Mouse (Mus musculus) midbrain, embryonic 16.5 days (tissue): ENCODE data around the gene AC124108.1. TPM values are rescaled to one million over a fixed set of nuclear protein-coding genes. Genes with fewer than 3 reads are reported as not detected.
A peak's percentile ranks its signal among the peaks of the same experiment; 100 is the strongest.

Experiments used
- ATAC-seq: fragments of 200-750 bp; cut with Nextera tagmentation; 2 replicates; pipeline ENCODE4 v1.8.0; 2017; ENCODE audit warnings: moderate TSS enrichment
- H3K27ac ChIP-seq: fragments of 300-500 bp; sonication (generic); 2 replicates; pipeline ENCODE4 v1.5.1; 2014; ENCODE audit warnings: mild to moderate bottlenecking, low read length, mixed read lengths
- H3K27me3 ChIP-seq: fragments of 300-500 bp; sonication (generic); 2 replicates; pipeline ENCODE4 v1.6.1; 2014; ENCODE audit warnings: low read depth, low read length, mixed read lengths; ENCODE audit not compliant: control insufficient read depth, insufficient read depth
- H3K36me3 ChIP-seq: fragments of 300-500 bp; sonication (generic); 2 replicates; pipeline ENCODE4 v1.6.1; 2014; ENCODE audit warnings: mild to moderate bottlenecking, low read length, moderate library complexity, mixed read lengths; ENCODE audit not compliant: control insufficient read depth, insufficient read depth
- H3K4me1 ChIP-seq: fragments of 300-500 bp; sonication (generic); 2 replicates; pipeline ENCODE4 v1.6.1; 2014; ENCODE audit warnings: mild to moderate bottlenecking, low read length, mixed read lengths; ENCODE audit not compliant: control insufficient read depth, insufficient read depth
- H3K4me2 ChIP-seq: fragments of 300-500 bp; sonication (generic); 2 replicates; pipeline ENCODE4 v1.6.1; 2014; ENCODE audit warnings: mild to moderate bottlenecking, low read length, mixed read lengths
- H3K4me3 ChIP-seq: fragments of 300-500 bp; sonication (generic); 2 replicates; pipeline ENCODE4 v1.5.1; 2014; ENCODE audit warnings: low read depth, mild to moderate bottlenecking, low read length, moderate library complexity, mixed read lengths
- H3K9ac ChIP-seq: fragments of 300-500 bp; sonication (generic); 2 replicates; pipeline ENCODE4 v1.6.1; 2014; ENCODE audit warnings: low read depth, low read length, mixed read lengths
- H3K9me3 ChIP-seq: fragments of 300-500 bp; sonication (generic); replicated peaks from 2 replicates; pipeline ENCODE4 v1.6.1; 2014; ENCODE audit warnings: mild to moderate bottlenecking, low read length, mixed read lengths; ENCODE audit not compliant: control insufficient read depth, poor library complexity, severe bottlenecking
- WGBS: fragments of 180-500 bp; shearing (Covaris S2); extraction: QIAGEN DNeasy Blood & Tissue Kit; methylation state at CpG from one replicate; pipeline ENCODE4 v1.1.7; 2014; 5-methylcytosine and 5-hydroxymethylcytosine counted together
- polyA plus RNA-seq: library from polyadenylated mRNA; unstranded; fragments of >200 nt; fragmentation: Nextera tagmentation; extraction: Ambion mirVana; gene quantifications from 2 replicates; pipeline ENCODE4 v1.2.1, GENCODE M21; 2015

The AC124108.1 gene
- polyA plus RNA-seq, 1 experiment from 2014 or later = 2.8 TPM

GRCm38 (mm10) chr1:132150817-132151601 is 40.2 kb upstream of the AC124108.1 start:
- H3K9ac ChIP-seq = no peak overlapping the region; the same call in 1 of the 2 replicates
- no peak for ATAC-seq

GRCm38 (mm10) chr1:132151908-132152307 is 39.3 kb upstream of the AC124108.1 start:
- no peak overlapping the region for H3K4me3 ChIP-seq
- no peak overlapping the region for H3K4me2 ChIP-seq
- no peaks in the 10 kb centered on the region for H3K9me3 ChIP-seq
- no peaks in the 10 kb centered on the region for H3K36me3 ChIP-seq
- 82% methylated on average over 2 of the region's 2 CpGs for WGBS
- ATAC-seq = no peak
- H3K9ac ChIP-seq = 0 out of 2 replicates have a peak overlapping the region, but pooled peaks have one; percentile 6
- H3K4me1 ChIP-seq = peaks cover 4% of the 10 kb centered on the region; the same call in 1 of the 2 replicates
- H3K27me3 ChIP-seq = no peaks in the 10 kb centered on the region
- no peak overlapping the region for H3K27ac ChIP-seq

More at GRCm38 (mm10) chr1:132150817-132151601, 40.2 kb upstream of the AC124108.1 start:
- peaks cover 4% of the 10 kb centered on the region; the same call in 1 of the 2 replicates for H3K4me1 ChIP-seq
- no peak overlapping the region for H3K4me3 ChIP-seq
- no peaks in the 10 kb centered on the region for H3K27me3 ChIP-seq
- no peak overlapping the region for H3K27ac ChIP-seq
- no peaks in the 10 kb centered on the region for H3K9me3 ChIP-seq
- H3K4me2 ChIP-seq = no peak overlapping the region
- H3K36me3 ChIP-seq = no peaks in the 10 kb centered on the region
- 76% methylated on average over 15 of the region's 15 CpGs for WGBS

- WGBS = 36% methylated on average over 15 of the region's 15 CpGs
- ATAC-seq = no peak
- H3K9me3 ChIP-seq = no peaks in the 10 kb centered on the region
Measured at GRCm38 (mm10) chr1:132153086-132153690, 38.1 kb upstream of the AC124108.1 start.

GRCm38 (mm10) chr1:132153691-132154090 is 37.6 kb upstream of the AC124108.1 start:
- no peak for ATAC-seq
- H3K4me1 ChIP-seq = peaks cover 13% of the 10 kb centered on the region
- no peak overlapping the region for H3K27ac ChIP-seq
- no peak overlapping the region for H3K4me2 ChIP-seq
- H3K36me3 ChIP-seq = no peaks in the 10 kb centered on the region
- H3K9ac ChIP-seq = no peak overlapping the region
- H3K9me3 ChIP-seq = no peaks in the 10 kb centered on the region
- 8% methylated on average over 8 of the region's 8 CpGs for WGBS
- no peaks in the 10 kb centered on the region for H3K27me3 ChIP-seq
- H3K4me3 ChIP-seq = no peak overlapping the region

More at GRCm38 (mm10) chr1:132153086-132153690, 38.1 kb upstream of the AC124108.1 start:
- Histone ChIP-seq H3K36me3 (no peaks in the 10 kb centered on the region), H3K4me3 (no peak overlapping the region), H3K4me2 (no peak overlapping the region), H3K9ac (no peak overlapping the region), H3K27me3 (no peaks in the 10 kb centered on the region), H3K27ac (no peak overlapping the region), H3K4me1 (peaks cover 12% of the 10 kb centered on the region)

- H3K9ac ChIP-seq = no peak overlapping the region
- no peak overlapping the region for H3K4me2 ChIP-seq
- WGBS = 9% methylated on average over 6 of the region's 6 CpGs
- no peak overlapping the region for H3K4me3 ChIP-seq
- H3K9me3 ChIP-seq = no peaks in the 10 kb centered on the region
- no peaks in the 10 kb centered on the region for H3K36me3 ChIP-seq
- H3K27me3 ChIP-seq = no peaks in the 10 kb centered on the region
- H3K27ac ChIP-seq = no peak overlapping the region
- ATAC-seq = no peak
- H3K4me1 ChIP-seq = peaks cover 25% of the 10 kb centered on the region
Measured at GRCm38 (mm10) chr1:132155737-132156136, 35.5 kb upstream of the AC124108.1 start.

- Histone ChIP-seq H3K27me3 (no peaks in the 10 kb centered on the region), H3K27ac (peak overlapping the region; percentile 36), H3K36me3 (no peaks in the 10 kb centered on the region), H3K4me1 (peaks cover 25% of the 10 kb centered on the region), H3K4me2 (peak overlapping the region; percentile 30; the same call in 1 of the 2 replicates), H3K9me3 (no peaks in the 10 kb centered on the region), H3K4me3 (no peak overlapping the region), H3K9ac (peak overlapping the region; percentile 31; the same call in 1 of the 2 replicates)
- 26% methylated on average over 14 of the region's 14 CpGs for WGBS
- peak; percentile 78 for ATAC-seq
Measured at GRCm38 (mm10) chr1:132157016-132157781, 34.1 kb upstream of the AC124108.1 start.

GRCm38 (mm10) chr1:132157808-132158207 is 33.4 kb upstream of the AC124108.1 start:
- 21% methylated on average over 7 of the region's 7 CpGs for WGBS
- peak overlapping the region; percentile 31; the same call in 1 of the 2 replicates for H3K9ac ChIP-seq
- peak; percentile 44 for ATAC-seq
- no peaks in the 10 kb centered on the region for H3K9me3 ChIP-seq
- no peaks in the 10 kb centered on the region for H3K36me3 ChIP-seq
- H3K27ac ChIP-seq = peak overlapping the region; percentile 36
- H3K4me2 ChIP-seq = peak overlapping the region; percentile 30; the same call in 1 of the 2 replicates
- no peaks in the 10 kb centered on the region for H3K27me3 ChIP-seq
- no peak overlapping the region for H3K4me3 ChIP-seq
- peaks cover 25% of the 10 kb centered on the region for H3K4me1 ChIP-seq

GRCm38 (mm10) chr1:132158741-132159140 is 32.5 kb upstream of the AC124108.1 start:
- ATAC-seq = no peak
- no peak overlapping the region for H3K9ac ChIP-seq

More at GRCm38 (mm10) chr1:132158741-132159140, 32.5 kb upstream of the AC124108.1 start:
- Histone ChIP-seq H3K4me3 (no peak overlapping the region), H3K4me1 (peaks cover 23% of the 10 kb centered on the region), H3K27ac (no peak overlapping the region), H3K4me2 (no peak overlapping the region), H3K9me3 (no peaks in the 10 kb centered on the region), H3K27me3 (no peaks in the 10 kb centered on the region), H3K36me3 (no peaks in the 10 kb centered on the region)
- WGBS = 31% methylated on average over 2 of the region's 2 CpGs
